Mouse (Mus musculus): ENCODE data around the gene Ufc1.

Ufc1 gene

DNA sequence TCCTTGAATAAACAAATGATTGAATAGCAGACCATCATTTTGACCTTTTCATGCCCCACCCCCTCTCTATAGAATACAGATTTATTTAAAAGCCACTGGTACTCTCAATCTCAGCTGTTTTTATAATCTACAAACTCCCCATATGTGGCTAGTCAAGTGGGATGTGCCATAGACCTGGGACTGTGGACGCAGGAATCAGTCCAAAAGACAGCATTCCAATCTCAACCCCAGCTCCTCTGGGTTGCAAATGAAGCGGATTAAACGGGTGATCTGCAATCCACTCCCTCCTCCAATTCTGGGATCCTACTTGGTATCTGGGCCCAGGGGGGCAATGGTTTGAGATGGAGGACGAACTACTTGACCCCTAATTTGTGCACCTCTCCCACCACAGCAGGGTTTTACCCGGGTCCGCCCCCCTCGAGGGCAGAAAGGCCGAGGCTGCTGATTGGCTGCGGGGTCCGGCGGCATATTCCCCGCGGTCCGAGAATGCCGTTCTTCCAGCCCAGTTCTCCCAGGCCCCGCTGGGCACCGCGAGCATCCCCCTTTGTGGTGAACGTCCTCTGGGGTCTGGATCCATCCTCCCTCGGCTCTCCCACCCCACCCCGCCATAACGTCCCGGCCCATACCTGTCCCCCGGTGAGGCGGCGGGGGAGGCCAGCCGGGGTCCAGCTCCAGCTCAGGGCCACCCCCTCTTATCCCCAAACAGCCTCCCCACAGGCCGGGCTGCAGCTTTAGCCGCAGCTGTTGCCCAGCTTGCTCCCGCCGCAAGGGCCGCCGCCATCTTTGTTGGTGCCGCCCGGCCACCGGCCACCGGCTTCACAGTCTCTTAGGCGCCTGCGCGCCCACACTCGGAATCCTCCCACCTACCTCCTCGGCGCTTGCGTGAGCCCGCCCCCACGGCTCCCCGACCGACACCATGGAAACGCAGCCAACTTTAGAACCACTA lies 7.4 kb downstream of the Ufc1 start, which contains the start of gene Usp21:
TSS of gene Usp21 (minus strand) at position 856 of the 946 bp plus-strand sequence.
- DNase-seq (ENCODE audit: low spot score) = peak; percentile 92

DNA sequence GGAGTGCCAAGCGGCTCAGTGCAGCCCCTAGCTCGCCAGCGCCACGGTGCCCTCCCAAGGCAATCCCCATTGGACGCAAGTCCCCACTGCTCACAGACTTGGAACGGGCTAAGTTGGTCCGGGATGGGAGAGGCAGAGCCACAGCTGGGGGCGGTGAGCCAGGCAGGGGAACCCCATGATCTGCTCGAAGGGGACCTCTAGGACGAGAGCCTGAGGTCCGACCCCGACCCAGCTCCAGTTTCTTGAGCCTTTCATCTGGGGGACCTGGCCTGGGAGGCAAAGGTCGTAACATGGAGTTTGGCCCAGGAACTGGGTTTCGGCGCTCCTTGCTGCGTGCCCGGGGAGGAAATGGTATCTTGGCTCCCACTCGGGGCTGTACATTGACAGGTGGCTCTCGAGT lies 8.3 kb downstream of the Ufc1 start:
- DNase-seq (ENCODE audit: low spot score) = no peak

- no peak for DNase-seq (ENCODE audit: low spot score)
Observed at GRCm38 (mm10) chr1:171285096-171285892, 9.5 kb downstream of the Ufc1 start.

- no peak for DNase-seq (ENCODE audit: low spot score)
Observed at GRCm38 (mm10) chr1:171284491-171284890, 10.3 kb downstream of the Ufc1 start.

DNA sequence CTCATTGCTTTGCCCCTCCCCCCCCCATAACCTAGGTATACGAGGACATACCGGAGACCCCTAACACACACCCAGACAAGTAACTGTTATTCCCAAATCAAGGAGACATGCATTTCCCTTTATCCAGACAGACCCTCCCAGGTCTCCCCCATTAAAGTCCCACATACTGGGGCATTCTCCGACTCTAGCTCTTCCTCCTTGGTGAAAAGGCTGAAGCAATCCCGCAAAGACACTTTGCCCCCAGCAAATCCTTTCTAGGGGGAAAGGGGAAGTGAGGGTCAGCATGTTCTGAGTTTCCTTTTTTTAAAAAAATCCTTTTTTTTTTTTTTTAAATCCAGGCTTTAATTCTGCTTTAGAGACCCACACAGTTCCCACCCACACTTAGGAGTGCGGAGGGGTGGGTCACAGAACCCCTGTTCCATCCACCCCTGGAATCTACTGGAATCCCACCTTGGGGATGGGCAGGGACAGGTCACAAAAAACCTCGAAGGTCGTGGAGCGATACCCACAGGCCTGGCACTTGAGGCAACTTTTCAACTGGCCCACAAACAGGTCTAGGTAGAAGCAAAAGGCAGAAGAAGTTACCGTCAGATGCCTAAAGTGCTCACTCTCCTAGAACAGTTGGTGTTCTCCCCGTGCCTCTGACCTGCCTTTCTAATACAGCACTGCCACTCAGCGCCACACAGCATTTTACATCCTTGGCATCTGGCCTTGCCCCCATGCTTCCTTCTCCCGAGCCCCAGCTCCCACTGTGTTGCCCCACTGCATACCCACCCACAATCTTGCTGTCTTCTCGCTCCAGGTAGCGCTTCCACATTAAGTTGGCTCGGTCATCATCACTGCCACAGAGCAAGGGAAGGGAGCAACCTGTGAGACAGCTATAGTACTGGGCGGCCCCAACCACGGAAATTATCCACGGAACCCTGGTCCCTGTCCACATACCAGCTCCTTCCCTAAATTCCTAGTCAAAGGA lies 11.3 kb downstream of the Ufc1 start:
- DNase-seq (ENCODE audit: low spot score) = no peak

- no peak for DNase-seq (ENCODE audit: low spot score)
Observed at GRCm38 (mm10) chr1:171282086-171282805, 12.6 kb downstream of the Ufc1 start.

- peak; percentile 92 for DNase-seq (ENCODE audit: low spot score)
Observed at GRCm38 (mm10) chr1:171281528-171281923, 13.3 kb downstream of the Ufc1 start.

DNA sequence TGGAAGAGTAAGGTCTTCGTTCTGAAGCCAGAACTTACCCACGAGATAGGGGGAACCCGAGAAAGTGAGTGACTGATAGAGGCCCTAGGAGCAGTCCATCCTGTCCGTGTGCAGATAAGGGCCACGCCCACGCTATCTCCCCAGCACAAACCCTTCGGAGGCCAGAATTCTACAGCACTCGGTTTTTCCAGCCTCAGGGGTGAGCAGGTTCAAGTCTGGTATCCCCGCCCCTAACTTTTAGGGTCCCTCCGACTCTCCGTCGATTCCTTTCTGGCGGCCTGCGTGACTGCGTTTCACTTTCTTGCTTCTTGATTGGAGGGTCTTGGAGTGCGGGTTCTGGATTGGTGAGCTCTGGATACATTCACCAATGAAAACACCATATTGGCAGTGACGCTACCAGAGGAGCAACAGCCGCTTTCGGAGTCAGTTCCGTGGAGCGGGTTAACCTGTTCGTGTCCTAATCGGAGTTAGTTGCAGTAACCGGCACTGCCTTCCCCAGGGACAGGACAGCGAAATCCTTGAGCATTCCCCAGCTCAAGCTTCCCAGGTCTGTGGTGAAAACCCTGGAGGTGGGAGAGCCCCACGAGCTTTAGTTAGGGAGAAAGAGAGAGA lies 13.8 kb downstream of the Ufc1 start, which contains the start of gene Ppox:
TSS of gene Ppox (minus strand) at position 271 of the 612 bp plus-strand sequence.
- peak; percentile 99 for DNase-seq (ENCODE audit: low spot score)

DNA sequence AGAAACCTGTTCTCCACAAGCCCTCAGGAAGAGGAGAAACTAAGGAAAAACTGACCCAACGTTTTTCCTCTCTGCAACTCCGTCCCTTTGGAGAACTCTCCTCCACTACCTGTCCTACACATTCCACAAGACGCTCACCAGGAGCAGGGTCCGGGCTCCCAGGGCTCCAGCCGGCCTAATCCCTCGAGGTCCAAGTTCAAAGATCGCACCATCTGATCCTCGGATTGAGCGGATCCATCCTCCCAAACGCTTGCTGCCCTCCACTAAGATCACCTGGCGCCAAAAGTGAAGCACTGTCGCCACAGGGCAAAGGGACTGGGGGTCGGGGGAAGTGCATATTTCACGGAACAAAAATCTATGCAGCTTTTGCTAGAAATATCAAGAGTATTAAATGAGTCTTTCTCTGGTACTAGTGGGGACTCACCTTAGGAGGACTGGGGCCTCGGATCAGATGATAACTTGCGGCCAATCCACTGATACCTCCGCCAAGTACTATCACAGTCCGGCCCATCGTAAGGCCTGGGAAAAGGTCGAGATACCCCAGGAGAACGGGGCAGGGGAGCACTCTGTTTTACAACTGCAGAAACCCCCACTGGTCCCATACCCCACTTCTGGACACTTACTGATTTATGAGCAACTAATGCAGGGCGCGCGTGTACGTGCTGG lies 14.4 kb downstream of the Ufc1 start:
- no peak for DNase-seq (ENCODE audit: low spot score)

GRCm38 (mm10) chr1:171279721-171280120 lies 15.1 kb downstream of the Ufc1 start:
- DNase-seq (ENCODE audit: low spot score) = no peak

DNA sequence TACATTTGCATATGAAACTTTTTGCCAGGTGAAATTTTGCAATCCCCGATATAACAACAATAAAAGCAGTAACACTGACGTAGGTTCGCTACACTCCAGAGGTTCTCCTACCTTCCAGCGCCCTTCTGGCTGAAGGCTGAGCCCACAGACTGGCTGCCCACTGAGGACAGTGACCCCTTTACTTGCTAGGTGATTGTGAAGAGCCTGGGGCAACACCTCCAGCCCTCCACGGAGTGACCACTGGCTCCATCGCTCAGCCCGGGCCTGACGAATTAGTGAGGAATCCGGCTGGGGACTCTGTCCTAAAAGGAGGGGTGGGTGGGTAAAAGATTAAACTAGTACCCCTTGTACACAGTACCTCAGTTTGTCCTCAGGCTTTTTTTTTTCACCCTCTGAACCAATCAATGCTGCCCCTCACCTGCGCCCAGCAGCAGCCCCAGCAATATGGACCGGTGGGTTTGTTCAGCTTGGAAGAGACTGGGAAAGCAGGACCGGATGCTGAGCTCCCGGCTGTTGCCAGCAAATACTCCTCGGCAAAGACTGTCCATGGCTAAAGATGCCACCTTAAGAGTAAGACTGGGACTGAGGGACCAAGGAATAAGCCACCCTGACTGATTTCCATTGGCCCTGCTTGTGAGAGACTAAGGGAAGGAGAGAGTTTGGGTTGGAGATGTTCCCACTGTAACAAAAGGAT lies 15.7 kb downstream of the Ufc1 start:
- no peak for DNase-seq (ENCODE audit: low spot score)

GRCm38 (mm10) chr1:171278436-171278835 lies 16.4 kb downstream of the Ufc1 start:
- no peak for DNase-seq (ENCODE audit: low spot score)

- DNase-seq (ENCODE audit: low spot score) = no peak
Observed at GRCm38 (mm10) chr1:171277736-171278135, 17.1 kb downstream of the Ufc1 start.

DNA sequence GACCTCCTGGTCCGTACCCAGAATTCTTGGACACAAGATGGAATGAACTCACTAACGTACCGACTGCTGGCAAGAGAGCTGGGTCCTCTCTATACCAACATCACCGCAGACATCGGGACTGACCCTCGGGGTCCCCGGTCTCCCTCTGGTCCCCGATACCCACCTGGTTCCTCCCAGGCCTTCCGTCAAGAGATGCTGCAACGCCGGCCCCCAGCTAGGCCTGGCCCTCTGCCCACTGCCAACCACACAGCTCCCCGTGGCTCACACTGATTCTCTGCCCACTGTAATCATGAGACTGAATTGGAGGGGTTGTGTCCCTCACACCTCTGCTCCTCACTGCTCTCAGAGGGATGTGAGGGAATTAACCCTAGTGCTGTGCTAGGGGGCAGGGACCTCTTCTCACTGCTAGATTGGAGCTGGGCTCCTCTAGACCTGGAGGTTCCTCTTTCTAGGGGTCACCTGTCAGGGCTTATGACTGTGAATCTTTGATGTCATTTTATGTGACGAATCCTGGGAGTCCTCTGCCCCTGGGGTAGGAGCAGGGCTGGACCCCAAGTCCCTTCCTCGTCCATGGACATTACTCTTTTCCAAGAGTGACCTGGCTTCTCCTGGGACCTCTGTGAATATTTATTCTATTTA lies 18.6 kb downstream of the Ufc1 start:
- DNase-seq (ENCODE audit: low spot score) = no peak

GRCm38 (mm10) chr1:171275144-171275734 lies 19.6 kb downstream of the Ufc1 start:
- no peak for DNase-seq (ENCODE audit: low spot score)

GRCm38 (mm10) chr1:171274171-171274570 lies 20.7 kb downstream of the Ufc1 start:
- no peak for DNase-seq (ENCODE audit: low spot score)

GRCm38 (mm10) chr1:171272086-171272485 lies 22.7 kb downstream of the Ufc1 start:
- DNase-seq (ENCODE audit: low spot score) = no peak

DNA sequence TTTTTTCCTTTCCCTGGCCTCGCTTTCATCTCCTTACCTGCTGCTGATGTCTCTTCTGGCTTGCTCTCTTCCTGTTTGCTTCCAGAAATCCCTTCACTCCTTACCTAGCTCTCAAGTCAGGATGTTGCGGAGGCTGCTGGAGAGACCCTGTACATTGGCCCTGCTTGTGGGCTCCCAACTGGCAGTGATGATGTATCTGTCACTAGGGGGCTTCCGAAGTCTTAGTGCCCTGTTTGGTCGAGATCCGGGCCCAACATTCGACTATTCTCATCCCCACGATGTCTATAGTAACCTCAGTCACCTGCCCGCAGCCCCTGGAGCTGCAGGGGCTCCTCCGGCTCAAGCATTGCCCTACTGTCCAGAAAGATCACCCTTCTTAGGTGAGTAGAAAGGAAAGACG lies 23.2 kb downstream of the Ufc1 start:
- no peak for DNase-seq (ENCODE audit: low spot score)
